Mouse (Mus musculus): ENCODE measurements around the gene Gm26602. TPM values are rescaled to one million over a fixed set of nuclear protein-coding genes. Genes with fewer than 3 reads are reported as not detected.
A peak's percentile ranks its signal among the peaks of the same experiment; 100 is the strongest.

Gm26602 gene
- polyA plus RNA-seq, 1 experiment = not detected

DNA sequence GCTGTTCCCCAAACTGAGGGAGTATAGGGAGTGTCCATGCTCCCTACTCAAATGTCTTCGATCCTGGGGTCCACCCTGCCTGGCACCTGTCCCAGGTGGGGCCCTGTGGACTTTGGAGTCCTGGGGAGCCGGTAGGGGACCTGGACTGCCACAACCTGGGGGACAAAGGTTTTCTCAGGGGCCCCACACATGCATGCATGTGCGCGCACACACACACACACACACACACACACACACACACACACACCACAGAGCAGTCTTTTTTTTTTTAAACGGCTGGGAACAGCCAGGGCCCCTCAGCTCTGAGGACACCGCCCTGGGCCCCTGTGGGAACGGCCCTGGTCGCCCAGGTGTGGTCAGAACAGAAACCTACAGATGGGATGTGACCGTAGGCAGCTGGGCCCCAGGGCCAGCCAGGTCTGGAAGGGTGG is 32.8 kb downstream of the Gm26602 start:
- 46% methylated on average over 9 of the region's 9 CpGs for WGBS
- no peak for TF ChIP-seq POLR2A (IDR thresholded peaks at IDR 0.05; ENCODE audit: low read depth, low read length)
- no peak for TF ChIP-seq CTCF (conservative IDR thresholded peaks at IDR 0.05; ENCODE audit: insufficient read depth, insufficient read length, low read depth, low read length)
- Histone ChIP-seq H3K4me1 (ENCODE audit: control insufficient read depth, insufficient read depth, low read length) (peaks cover 29% of the 10 kb centered on the region), H3K4me3 (ENCODE audit: insufficient read depth, low read depth, low read length) (no peak overlapping the region), H3K27ac (ENCODE audit: insufficient read depth, low read depth, low read length) (peak overlapping the region; percentile 76; the same call in 1 of the 2 replicates), H3K27me3 (replicated peaks; ENCODE audit: control insufficient read depth, insufficient read depth, low read length) (no peaks in the 10 kb centered on the region), H3K36me3 (ENCODE audit: control insufficient read depth, insufficient read depth, low read length) (no peaks in the 10 kb centered on the region)
- DNase-seq = no peak

- Histone ChIP-seq H3K4me1 (ENCODE audit: control insufficient read depth, insufficient read depth, low read length) (peaks cover 20% of the 10 kb centered on the region; the same call in 1 of the 2 replicates), H3K4me3 (ENCODE audit: insufficient read depth, low read depth, low read length) (no peak overlapping the region), H3K27me3 (replicated peaks; ENCODE audit: control insufficient read depth, insufficient read depth, low read length) (no peaks in the 10 kb centered on the region), H3K36me3 (ENCODE audit: control insufficient read depth, insufficient read depth, low read length) (no peaks in the 10 kb centered on the region), H3K27ac (ENCODE audit: insufficient read depth, low read depth, low read length) (peak overlapping the region; percentile 76)
- DNase-seq = peak; percentile 82
- TF ChIP-seq CTCF (conservative IDR thresholded peaks at IDR 0.05; ENCODE audit: insufficient read depth, insufficient read length, low read depth, low read length) = no peak
- TF ChIP-seq POLR2A (IDR thresholded peaks at IDR 0.05; ENCODE audit: low read depth, low read length) = no peak
- 27% methylated on average over 16 of the region's 16 CpGs for WGBS
These were observed 35.0 kb downstream of the Gm26602 start for GRCm38 (mm10) chr10:79945507-79946234.

- DNase-seq = no peak
- peaks cover 20% of the 10 kb centered on the region; the same call in 1 of the 2 replicates for H3K4me1 ChIP-seq (ENCODE audit: control insufficient read depth, insufficient read depth, low read length)
- H3K36me3 ChIP-seq (ENCODE audit: control insufficient read depth, insufficient read depth, low read length) = no peaks in the 10 kb centered on the region
- no peaks in the 10 kb centered on the region for H3K27me3 ChIP-seq (replicated peaks; ENCODE audit: control insufficient read depth, insufficient read depth, low read length)
- H3K4me3 ChIP-seq (ENCODE audit: insufficient read depth, low read depth, low read length) = peak overlapping the region; percentile 25
- TF ChIP-seq POLR2A (IDR thresholded peaks at IDR 0.05; ENCODE audit: low read depth, low read length) (no peak), CTCF (conservative IDR thresholded peaks at IDR 0.05; ENCODE audit: insufficient read depth, insufficient read length, low read depth, low read length) (no peak)
- WGBS = 48% methylated on average over 7 of the region's 7 CpGs
- H3K27ac ChIP-seq (ENCODE audit: insufficient read depth, low read depth, low read length) = peak overlapping the region; percentile 91
These were observed 36.2 kb downstream of the Gm26602 start for GRCm38 (mm10) chr10:79946752-79947322.

- Histone ChIP-seq H3K27ac (ENCODE audit: insufficient read depth, low read depth, low read length) (no peak overlapping the region), H3K4me3 (ENCODE audit: insufficient read depth, low read depth, low read length) (no peak overlapping the region), H3K27me3 (replicated peaks; ENCODE audit: control insufficient read depth, insufficient read depth, low read length) (no peaks in the 10 kb centered on the region), H3K4me1 (ENCODE audit: control insufficient read depth, insufficient read depth, low read length) (peaks cover 20% of the 10 kb centered on the region; the same call in 1 of the 2 replicates), H3K36me3 (ENCODE audit: control insufficient read depth, insufficient read depth, low read length) (no peaks in the 10 kb centered on the region)
- 79% methylated on average over 6 of the region's 6 CpGs for WGBS
- no peak for DNase-seq
- TF ChIP-seq CTCF (conservative IDR thresholded peaks at IDR 0.05; ENCODE audit: insufficient read depth, insufficient read length, low read depth, low read length) = no peak
- no peak for TF ChIP-seq POLR2A (IDR thresholded peaks at IDR 0.05; ENCODE audit: low read depth, low read length)
These were observed 36.8 kb downstream of the Gm26602 start for GRCm38 (mm10) chr10:79947502-79947901.

DNA sequence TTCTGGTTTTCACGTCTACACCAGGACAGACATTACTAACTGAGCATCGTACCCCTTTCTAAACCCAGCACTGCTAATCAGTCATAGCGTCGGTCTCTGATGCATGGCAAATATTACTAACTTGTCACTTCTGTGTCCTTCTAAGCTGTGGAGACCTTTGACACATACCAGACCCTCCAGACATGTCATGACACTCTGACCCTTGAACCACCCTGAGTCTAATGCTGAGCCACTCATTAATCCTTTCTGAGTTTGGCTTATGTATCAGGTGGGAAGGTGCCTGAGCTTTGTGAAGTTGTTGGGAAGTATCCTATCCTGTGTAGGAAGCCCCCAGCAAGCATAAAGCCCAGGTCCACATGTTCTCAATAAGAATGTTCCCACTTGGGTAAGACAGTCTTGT is 39.2 kb downstream of the Gm26602 start:
- Histone ChIP-seq H3K27me3 (replicated peaks; ENCODE audit: control insufficient read depth, insufficient read depth, low read length) (no peaks in the 10 kb centered on the region), H3K4me1 (ENCODE audit: control insufficient read depth, insufficient read depth, low read length) (peaks cover 14% of the 10 kb centered on the region; the same call in 1 of the 2 replicates), H3K4me3 (ENCODE audit: insufficient read depth, low read depth, low read length) (no peak overlapping the region), H3K27ac (ENCODE audit: insufficient read depth, low read depth, low read length) (no peak overlapping the region), H3K36me3 (ENCODE audit: control insufficient read depth, insufficient read depth, low read length) (no peaks in the 10 kb centered on the region)
- TF ChIP-seq POLR2A (IDR thresholded peaks at IDR 0.05; ENCODE audit: low read depth, low read length) = no peak
- no peak for TF ChIP-seq CTCF (conservative IDR thresholded peaks at IDR 0.05; ENCODE audit: insufficient read depth, insufficient read length, low read depth, low read length)
- DNase-seq = peak; percentile 73
- 67% methylated on average over 4 of the region's 4 CpGs for WGBS

GRCm38 (mm10) chr10:79950661-79951060 is 40.0 kb downstream of the Gm26602 start:
- TF ChIP-seq POLR2A (IDR thresholded peaks at IDR 0.05; ENCODE audit: low read depth, low read length) (no peak), CTCF (conservative IDR thresholded peaks at IDR 0.05; ENCODE audit: insufficient read depth, insufficient read length, low read depth, low read length) (no peak)
- WGBS = 82% methylated on average over 18 of the region's 18 CpGs
- no peak overlapping the region for H3K27ac ChIP-seq (ENCODE audit: insufficient read depth, low read depth, low read length)

DNA sequence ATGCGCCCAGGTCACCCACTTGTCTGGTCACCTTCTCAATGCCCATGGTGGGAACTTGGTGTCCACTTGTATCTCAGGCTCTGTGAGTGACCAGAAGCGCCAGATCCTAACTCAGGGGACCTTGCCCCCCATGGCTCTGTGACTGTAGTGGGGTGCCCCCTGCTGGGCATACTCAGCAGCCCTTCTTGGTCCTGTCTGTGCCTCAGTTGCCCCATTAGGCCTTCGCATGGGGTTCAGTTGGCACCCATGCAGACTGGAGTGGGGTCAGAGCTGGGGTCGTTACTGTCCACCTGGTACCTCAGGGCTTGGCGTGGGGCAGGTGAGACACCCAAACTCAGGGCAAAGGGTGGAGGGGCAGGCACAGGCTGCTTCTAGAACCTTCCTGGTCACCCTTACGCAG is 43.3 kb downstream of the Gm26602 start:
- peaks cover 10% of the 10 kb centered on the region; the same call in 1 of the 2 replicates for H3K4me1 ChIP-seq (ENCODE audit: control insufficient read depth, insufficient read depth, low read length)
- H3K4me3 ChIP-seq (ENCODE audit: insufficient read depth, low read depth, low read length) = no peak overlapping the region
- DNase-seq = peak; percentile 58
- TF ChIP-seq CTCF (conservative IDR thresholded peaks at IDR 0.05; ENCODE audit: insufficient read depth, insufficient read length, low read depth, low read length) (peak; percentile 69), POLR2A (IDR thresholded peaks at IDR 0.05; ENCODE audit: low read depth, low read length) (no peak)
- no peak overlapping the region for H3K27ac ChIP-seq (ENCODE audit: insufficient read depth, low read depth, low read length)
- 72% methylated on average over 6 of the region's 6 CpGs for WGBS
- H3K36me3 ChIP-seq (ENCODE audit: control insufficient read depth, insufficient read depth, low read length) = no peaks in the 10 kb centered on the region
- no peaks in the 10 kb centered on the region for H3K27me3 ChIP-seq (replicated peaks; ENCODE audit: control insufficient read depth, insufficient read depth, low read length)

More at GRCm38 (mm10) chr10:79950661-79951060, 40.0 kb downstream of the Gm26602 start:
- H3K36me3 ChIP-seq (ENCODE audit: control insufficient read depth, insufficient read depth, low read length) = no peaks in the 10 kb centered on the region
- DNase-seq = no peak
- peaks cover 10% of the 10 kb centered on the region; the same call in 1 of the 2 replicates for H3K4me1 ChIP-seq (ENCODE audit: control insufficient read depth, insufficient read depth, low read length)
- H3K4me3 ChIP-seq (ENCODE audit: insufficient read depth, low read depth, low read length) = no peak overlapping the region
- no peaks in the 10 kb centered on the region for H3K27me3 ChIP-seq (replicated peaks; ENCODE audit: control insufficient read depth, insufficient read depth, low read length)
